Mouse (Mus musculus) cerebellum, adult 2 months (tissue): ENCODE results near the gene Ccdc87.

ENCODE experiments used
- CTCF ChIP-seq: fragments of 200-500 bp; IDR thresholded peaks from 2 replicates; pipeline ENCODE4 v1.5.1; 2011; ENCODE audit warnings: low read depth, mild to moderate bottlenecking, control low read depth, low read length, moderate library complexity, borderline replicate concordance; ENCODE audit not compliant: insufficient read depth
- POLR2A ChIP-seq: fragments of 200-500 bp; IDR thresholded peaks from 2 replicates; pipeline ENCODE4 v1.6.1; 2011; ENCODE audit warnings: low read length, control low read depth, borderline replicate concordance; ENCODE audit not compliant: insufficient read depth

GRCm38 (mm10) chr19:4883961-4884360 is 44.8 kb downstream of the Ccdc87 start:
- TF ChIP-seq CTCF: no peak
- TF ChIP-seq POLR2A: no peak
